Mouse (Mus musculus) heart, adult 2 months (tissue): ENCODE data around the gene Ptprn.

Experiments
- CTCF ChIP-seq: fragments of 200-600 bp; IDR thresholded peaks from 2 replicates; pipeline ENCODE4 v1.8.1; 2022; ENCODE audit warnings: antibody characterized with exemption, mild to moderate bottlenecking, moderate library complexity
- EP300 ChIP-seq: fragments of 200-500 bp; IDR thresholded peaks from 2 replicates; pipeline ENCODE4 v1.6.1; 2011; ENCODE audit warnings: low read depth, low read length, control low read depth; ENCODE audit not compliant: insufficient read depth
- POLR2A ChIP-seq: fragments of 200-500 bp; IDR thresholded peaks from 2 replicates; pipeline ENCODE4 v1.6.1; 2011; ENCODE audit warnings: mild to moderate bottlenecking, low read depth, low read length, control low read depth; ENCODE audit not compliant: insufficient read depth

DNA sequence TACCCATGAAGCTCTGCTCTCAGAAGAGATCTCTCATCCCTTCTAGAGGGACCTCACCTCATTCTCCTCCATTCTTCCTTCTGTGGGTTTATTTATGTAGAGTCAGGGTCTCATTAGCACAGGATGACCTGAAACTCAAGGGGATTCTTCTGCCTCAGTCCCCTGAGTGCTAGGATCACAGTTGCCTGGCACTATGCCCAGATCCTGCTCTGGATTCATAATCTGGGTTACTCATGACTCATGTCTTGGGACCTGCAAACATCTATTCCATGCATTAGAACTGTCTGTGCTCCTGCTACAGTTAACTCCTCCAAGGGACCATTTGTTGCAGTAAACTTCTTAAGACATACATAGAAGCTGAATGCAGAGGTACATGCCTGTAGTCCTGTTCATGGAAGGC, 3.0 kb downstream of the Ptprn start:
- no peak for TF ChIP-seq CTCF
- no peak for TF ChIP-seq EP300
- no peak for TF ChIP-seq POLR2A
